ENCODE assay signal across 9 mouse cellular contexts in the genomic region with DNA sequence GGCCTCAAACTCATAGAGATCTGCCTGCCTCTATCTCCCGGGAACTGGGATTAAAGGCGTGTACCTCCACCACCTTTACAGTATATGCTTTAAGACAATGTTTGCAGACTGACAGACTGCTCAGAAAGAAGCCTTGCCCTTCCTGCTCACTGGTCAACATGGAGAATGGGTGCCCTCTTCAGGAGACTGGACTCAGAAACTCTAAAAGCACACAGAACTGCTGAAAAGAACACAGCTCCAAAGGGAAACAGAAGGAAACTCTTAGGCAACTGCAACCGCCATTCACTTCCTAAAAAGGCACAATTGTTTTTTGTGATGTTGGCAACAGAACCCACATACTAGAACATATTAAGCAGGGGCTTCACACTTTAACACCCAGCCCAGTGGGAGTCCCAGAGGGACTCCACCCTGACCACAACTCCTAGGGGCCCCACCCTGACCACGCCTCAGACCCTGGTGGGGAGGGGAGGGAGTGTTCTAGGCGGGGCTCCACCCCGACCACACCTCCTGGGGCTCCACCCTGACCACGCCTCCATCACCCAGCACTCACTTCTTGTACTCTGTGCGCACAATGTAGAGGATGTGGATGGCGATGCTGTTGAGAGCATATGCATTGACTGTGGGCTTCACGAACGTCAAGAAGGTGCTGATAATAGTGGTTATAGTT. TPM values are rescaled to one million over a fixed set of nuclear protein-coding genes. Genes with fewer than 3 reads are reported as not detected.
A peak's percentile ranks its signal among the peaks of the same experiment; 100 is the strongest.
DNase-seq lines count a peak whose midpoint lies in the region; ATAC-seq lines count a peak whose summit lies in the region.
"Had no signal": no experiment of that assay in that cellular context is flagged by ENCODE, and none has a peak within 500 bp of the region (broad histone marks: within the 10 kb centered on the region; RNA-seq: fewer than 3 reads in every experiment).

No protein-coding gene starts in this region.

- no peak overlapping the region for H3K9ac ChIP-seq in hindbrain, embryonic 12.5 days

- peaks cover 5% of the 10 kb centered on the region; the same call in 1 of the 2 replicates for H3K27me3 ChIP-seq in heart, embryonic 10.5 days (ENCODE audit: insufficient read depth, poor library complexity, severe bottlenecking)
- no peaks in the 10 kb centered on the region; the same call in 1 of the 2 replicates for H3K27me3 ChIP-seq in hindbrain, embryonic 12.5 days

- no peaks in the 10 kb centered on the region for H3K36me3 ChIP-seq in heart, embryonic 10.5 days
- no peaks in the 10 kb centered on the region for H3K36me3 ChIP-seq in hindbrain, embryonic 12.5 days

- no peak for ATAC-seq in hindbrain, embryonic 12.5 days (ENCODE audit: low FRiP score)

- peak; percentile 91 for DNase-seq in heart, embryonic 10.5 days (ENCODE audit: low spot score)
- DNase-seq in heart, adult 8-10 months (ENCODE audit: low spot score): no peak
- DNase-seq in R1 (ENCODE audit: low read depth, low spot score): peak; percentile 75
- DNase-seq in liver: peak; percentile 86
- DNase-seq in spleen, adult 12 weeks (ENCODE audit: low spot score): peak; percentile 61
- no peak for DNase-seq in cerebellum, adult 9-10 months
- DNase-seq in gastrocnemius, adult 8-10 months (ENCODE audit: low spot score in 2 of 2): no peak

- WGBS in heart, embryonic 10.5 days: 24% methylated on average over 11 of the region's 11 CpGs
- 26% methylated on average over 11 of the region's 11 CpGs for WGBS in hindbrain, embryonic 12.5 days

- no peak overlapping the region for H3K27ac ChIP-seq in heart, embryonic 10.5 days
- H3K27ac ChIP-seq in hindbrain, embryonic 12.5 days: no peak overlapping the region

- H3K4me1 ChIP-seq in heart, embryonic 10.5 days: no peaks in the 10 kb centered on the region
- H3K4me1 ChIP-seq in hindbrain, embryonic 12.5 days: no peaks in the 10 kb centered on the region

- H3K9me3 ChIP-seq in heart, embryonic 10.5 days: no peaks in the 10 kb centered on the region
- no peaks in the 10 kb centered on the region for H3K9me3 ChIP-seq in hindbrain, embryonic 12.5 days (replicated peaks)

- no peak overlapping the region for H3K4me3 ChIP-seq in heart, embryonic 10.5 days
- no peak overlapping the region for H3K4me3 ChIP-seq in hindbrain, embryonic 12.5 days

- no peak overlapping the region for H3K4me2 ChIP-seq in hindbrain, embryonic 12.5 days (replicated peaks)

RNA-seq across cellular contexts. Expression of gene Mllt1, which starts 22.7 kb away (rescaled TPM):
- 42.3 and 46.0 TPM in 2 replicates for polyA plus RNA-seq in heart, embryonic 10.5 days (2016; fragmentation: Nextera tagmentation; extraction: Ambion mirVana)
- total RNA-seq in heart, adult 8-10 months (2022): 10 to 100 TPM; 23.3 to 26.9 (median 26.4) TPM
- polyA plus RNA-seq in hindbrain, embryonic 12.5 days (2016; fragmentation: Nextera tagmentation; extraction: Ambion mirVana): 100 and 102 TPM in 2 replicates
- total RNA-seq in gastrocnemius, adult 8-10 months (2022): 10 to 100 TPM; 19.5 to 24.2 (median 21.8) TPM

RNA-seq across cellular contexts. Expression of gene Acer1, which starts 24.0 kb away (rescaled TPM):
- not detected in 2 replicates for polyA plus RNA-seq in heart, embryonic 10.5 days (2016; fragmentation: Nextera tagmentation; extraction: Ambion mirVana)
- not detected for total RNA-seq in heart, adult 8-10 months (2022)
- not detected in 2 replicates for polyA plus RNA-seq in hindbrain, embryonic 12.5 days (2016; fragmentation: Nextera tagmentation; extraction: Ambion mirVana)
- total RNA-seq in gastrocnemius, adult 8-10 months (2022): not detected

RNA-seq across cellular contexts. Expression of gene Clpp, which starts 32.2 kb away (rescaled TPM):
- polyA plus RNA-seq in heart, embryonic 10.5 days (2016; fragmentation: Nextera tagmentation; extraction: Ambion mirVana): 144 and 165 TPM in 2 replicates
- 10 to 100 TPM; 77.9 to 82.7 (median 80.2) TPM for total RNA-seq in heart, adult 8-10 months (2022)
- polyA plus RNA-seq in hindbrain, embryonic 12.5 days (2016; fragmentation: Nextera tagmentation; extraction: Ambion mirVana): 121 and 136 TPM in 2 replicates
- total RNA-seq in gastrocnemius, adult 8-10 months (2022): 10 to 100 TPM; 35.8 to 39.5 (median 37.5) TPM

RNA-seq across cellular contexts. Expression of gene Alkbh7, which starts 39.2 kb away (rescaled TPM):
- 49.6 and 59.7 TPM in 2 replicates for polyA plus RNA-seq in heart, embryonic 10.5 days (2016; fragmentation: Nextera tagmentation; extraction: Ambion mirVana)
- 10 to 100 TPM; 68.0 to 76.3 (median 74.3) TPM for total RNA-seq in heart, adult 8-10 months (2022)
- polyA plus RNA-seq in hindbrain, embryonic 12.5 days (2016; fragmentation: Nextera tagmentation; extraction: Ambion mirVana): 32.8 and 34.6 TPM in 2 replicates
- total RNA-seq in gastrocnemius, adult 8-10 months (2022): 10 to 100 TPM; 20.2 to 27.1 (median 21.9) TPM

RNA-seq across cellular contexts. Expression of gene Pspn, which starts 41.9 kb away (rescaled TPM):
- 0.53 TPM in 1 of 2 replicates, not detected in the other for polyA plus RNA-seq in heart, embryonic 10.5 days (2016; fragmentation: Nextera tagmentation; extraction: Ambion mirVana)
- not detected for total RNA-seq in heart, adult 8-10 months (2022)
- 0.56 and 0.68 TPM in 2 replicates for polyA plus RNA-seq in hindbrain, embryonic 12.5 days (2016; fragmentation: Nextera tagmentation; extraction: Ambion mirVana)
- not detected for total RNA-seq in gastrocnemius, adult 8-10 months (2022)
- polyA plus RNA-seq: limb, embryonic 14.5 days had no signal

Comparison
In these comparisons a context has a peak if more than half of its experiments do, and no peak if none do; other contexts are left out.
1. DNase-seq: peak in heart, embryonic 10.5 days (single experiment), R1 (single experiment), liver (single experiment) and spleen, adult 12 weeks (single experiment); none in heart, adult 8-10 months (single experiment), cerebellum, adult 9-10 months (single experiment) and gastrocnemius, adult 8-10 months (0 of 2).